Mouse (Mus musculus) ES-E14 (cell line): ENCODE measurements at regions not wholly inside any gene's neighbourhood (a gene's known extent, or its start where the extent isn't known, plus 50 kb on each side); places are given as distances from the start of the nearest gene placed in this dataset.

Experiments
- DNase-seq: peaks from one replicate; pipeline ENCODE4 v3.0.0-alpha.2; 2013; ENCODE audit warnings: low read depth, low spot score
- H3K27ac ChIP-seq: 2 replicates; pipeline ENCODE4 v1.5.1; 2012; ENCODE audit warnings: low read depth, mild to moderate bottlenecking, low read length, moderate library complexity, mixed read lengths; ENCODE audit not compliant: poor library complexity, insufficient read depth, severe bottlenecking
- H3K36me3 ChIP-seq: 2 replicates; pipeline ENCODE4 v1.6.1; 2012; ENCODE audit warnings: mild to moderate bottlenecking, low read length, moderate library complexity, mixed read lengths; ENCODE audit not compliant: control insufficient read depth, poor library complexity, insufficient read depth, severe bottlenecking
- H3K4me1 ChIP-seq, 2 experiments: fragments of 150-350 bp in 1 of 2; sonication (generic) in 1 of 2; 2 replicates each; pipeline ENCODE4 v1.6.1; 2012; ENCODE audit warnings: low read length in 2 of 2, mild to moderate bottlenecking in 1 of 2, mixed read lengths in 1 of 2; ENCODE audit not compliant: control insufficient read depth in 2 of 2, insufficient read depth in 2 of 2, poor library complexity in 1 of 2
- H3K4me3 ChIP-seq, 2 experiments: fragments of 150-350 bp in 1 of 2; sonication (generic) in 1 of 2; 2 replicates each; pipeline ENCODE4 v1.5.1; 2012; ENCODE audit warnings: low read length in 2 of 2, low read depth in 1 of 2, mild to moderate bottlenecking in 1 of 2, mixed read lengths in 1 of 2; ENCODE audit not compliant: insufficient read depth in 1 of 2, poor library complexity in 1 of 2, severe bottlenecking in 1 of 2
- H3K9ac ChIP-seq: 2 replicates; pipeline ENCODE4 v1.6.1; 2012; ENCODE audit warnings: low read depth, mild to moderate bottlenecking, low read length, mixed read lengths; ENCODE audit not compliant: poor library complexity, insufficient read depth, severe bottlenecking
- H3K9me3 ChIP-seq: fragments of 150-350 bp; sonication (generic); 2 replicates; pipeline ENCODE4 v1.6.1; 2012; ENCODE audit warnings: low read depth, mild to moderate bottlenecking, low read length; ENCODE audit not compliant: control insufficient read depth, insufficient read depth
- CHD2 ChIP-seq: IDR thresholded peaks from 2 replicates; pipeline ENCODE4 v1.6.1; 2014; ENCODE audit warnings: mild to moderate bottlenecking, low read depth, low read length, inconsistent platforms
- HCFC1 ChIP-seq: IDR thresholded peaks from 2 replicates; pipeline ENCODE4 v1.6.1; 2012; ENCODE audit warnings: low read length, inconsistent platforms, borderline replicate concordance; ENCODE audit not compliant: insufficient read depth
- MAFK ChIP-seq: IDR thresholded peaks from 2 replicates; pipeline ENCODE4 v1.6.1; 2014; ENCODE audit warnings: mild to moderate bottlenecking, low read depth, low read length, inconsistent platforms; ENCODE audit not compliant: insufficient read depth
- ZC3H11A ChIP-seq: IDR thresholded peaks from 2 replicates; pipeline ENCODE4 v1.6.1; 2012; ENCODE audit warnings: low read depth, mild to moderate bottlenecking, inconsistent platforms, low read length, borderline replicate concordance
- ZNF384 ChIP-seq: IDR thresholded peaks from 2 replicates; pipeline ENCODE4 v1.6.1; 2012; ENCODE audit warnings: low read depth, low read length, inconsistent platforms
- in situ Hi-C, 2 experiments: fragments of 600-800 bp; cut with MboI; formaldehyde crosslinking; loops; one replicate each; pipeline ENCODE4 v1.15.1; 2025; ENCODE audit warnings: low sequenced_read_pairs in 2 of 2, inconsistent platforms in 1 of 2; ENCODE audit not compliant: unreplicated experiment in 2 of 2

DNA sequence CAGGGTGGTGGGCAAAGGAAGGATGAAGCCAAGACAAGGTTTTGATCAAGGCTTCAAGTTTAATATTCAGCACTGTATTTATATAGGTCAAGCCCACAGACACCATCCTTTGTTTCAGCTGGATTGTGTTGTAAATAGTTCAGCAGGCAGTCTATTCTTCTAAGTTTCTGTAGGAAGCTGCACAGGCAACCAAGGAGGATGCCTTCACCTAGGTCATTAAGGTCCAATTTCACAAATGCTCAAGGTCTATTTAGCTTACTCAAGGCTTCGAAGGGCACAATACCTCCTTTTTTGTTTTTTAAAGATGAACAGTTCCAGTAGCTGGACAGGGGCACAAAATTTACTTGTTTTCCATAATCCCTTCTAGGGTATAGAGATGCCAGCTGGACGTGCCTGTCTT is 508.9 kb upstream of the Cox7c start:
- TF ChIP-seq MAFK (no peak), CHD2 (no peak), ZC3H11A (no peak), HCFC1 (no peak), ZNF384 (no peak)

More for the DNA sequence above, 508.9 kb upstream of the Cox7c start:
- Histone ChIP-seq H3K9ac (no peak overlapping the region), H3K4me1 (no peaks in the 10 kb centered on the region), H3K36me3 (no peaks in the 10 kb centered on the region), H3K9me3 (no peaks in the 10 kb centered on the region), H3K4me3 (no peak overlapping the region), H3K27ac (no peak overlapping the region)
- DNase-seq = peak; percentile 11
- in situ Hi-C loops = no loop called here
